Mouse (Mus musculus) layer of hippocampus, adult 9-11 months (tissue): ENCODE measurements around the gene Olfr66.

Source experiments
- DNase-seq: peaks from one replicate; pipeline ENCODE4 v3.0.0; 2022

Gene Olfr66

GRCm38 (mm10) chr7:103886152-103886551 is at the start of gene Olfr66:
Gene Olfr66, minus strand, starts transcription at chr7:103886252.
- DNase-seq: no peak

DNA sequence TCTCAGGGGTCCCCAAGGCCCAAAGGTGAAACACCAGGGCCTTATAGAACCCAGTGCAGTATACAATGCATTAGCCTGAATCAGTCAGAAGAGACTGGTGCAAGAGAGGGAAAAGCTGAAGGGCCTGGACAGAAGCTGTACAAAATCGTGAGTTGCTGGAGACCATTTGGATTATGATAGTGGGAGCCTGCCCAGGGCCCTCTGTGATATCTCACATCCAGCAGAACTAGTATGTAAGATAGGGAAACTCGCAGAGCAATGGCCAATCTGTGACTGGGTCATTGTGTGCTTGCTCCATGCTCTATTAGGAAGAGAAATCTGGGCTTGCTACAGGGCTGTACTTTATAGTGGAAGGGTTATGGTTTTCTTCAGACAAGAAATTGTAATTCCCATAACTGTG is 48.2 kb upstream of the Olfr66 start, which contains the start of gene Olfr632:
Olfr632 (plus strand) TSS at position 84 of the 400 bp plus-strand sequence.
- DNase-seq: no peak

DNA sequence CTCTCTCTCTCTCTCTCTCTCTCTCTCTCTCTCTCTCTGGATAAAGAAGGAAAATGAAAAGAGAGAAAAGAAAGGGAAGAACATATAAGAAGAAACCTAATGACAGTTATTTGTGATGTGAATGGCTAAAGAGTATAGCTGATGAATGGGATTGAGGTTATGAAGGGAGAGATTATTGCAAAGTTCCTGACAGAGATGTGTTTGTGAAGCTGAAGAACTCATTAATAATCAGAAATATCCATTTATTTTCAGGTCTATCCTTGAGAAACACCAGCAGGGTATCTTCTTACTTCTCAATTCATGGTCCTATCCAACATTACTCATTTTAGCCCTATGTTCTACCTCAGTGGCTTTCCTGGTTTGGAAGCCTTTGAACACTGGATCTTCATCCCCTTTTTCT is 42.5 kb upstream of the Olfr66 start, which contains the start of gene Olfr631:
Olfr631 (plus strand) TSS at position 301 of the 400 bp plus-strand sequence.
- no peak for DNase-seq

- no peak for DNase-seq
These were observed 29.3 kb upstream of the Olfr66 start for GRCm38 (mm10) chr7:103915338-103915737.

GRCm38 (mm10) chr7:103912969-103913511 is 27.0 kb upstream of the Olfr66 start:
- DNase-seq: no peak

DNA sequence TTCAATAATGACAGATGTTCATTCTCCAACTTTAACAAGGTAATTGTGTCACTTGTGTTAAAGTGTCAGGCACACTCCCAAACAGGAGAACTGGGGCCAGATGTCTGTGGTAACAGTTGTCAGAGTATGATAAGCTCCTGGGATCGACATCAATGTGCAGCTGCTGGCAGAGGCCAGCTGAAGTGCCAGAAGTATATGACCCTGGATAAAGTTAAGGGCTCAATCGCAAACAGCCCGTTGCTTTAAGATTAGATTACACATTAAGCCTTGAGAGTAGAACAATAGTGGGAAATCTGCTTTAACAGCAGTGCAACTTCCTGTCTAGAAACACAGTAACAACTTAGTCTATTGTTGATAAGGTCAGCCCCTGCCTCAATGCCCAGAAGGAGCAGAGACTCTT is 24.0 kb upstream of the Olfr66 start:
- no peak for DNase-seq

GRCm38 (mm10) chr7:103903187-103903586 is 17.1 kb upstream of the Olfr66 start, which contains the start of gene Olfr65:
Gene Olfr65, plus strand, starts transcription at chr7:103903487.
- no peak for DNase-seq

GRCm38 (mm10) chr7:103894385-103894784 is 8.3 kb upstream of the Olfr66 start, which contains the start of gene Olfr64:
Gene Olfr64, minus strand, starts transcription at chr7:103894485.
- DNase-seq: no peak

GRCm38 (mm10) chr7:103877093-103877492 is 9.0 kb downstream of the Olfr66 start:
- DNase-seq: no peak

- no peak for DNase-seq
These were observed 11.6 kb downstream of the Olfr66 start for GRCm38 (mm10) chr7:103874451-103874850.

DNA sequence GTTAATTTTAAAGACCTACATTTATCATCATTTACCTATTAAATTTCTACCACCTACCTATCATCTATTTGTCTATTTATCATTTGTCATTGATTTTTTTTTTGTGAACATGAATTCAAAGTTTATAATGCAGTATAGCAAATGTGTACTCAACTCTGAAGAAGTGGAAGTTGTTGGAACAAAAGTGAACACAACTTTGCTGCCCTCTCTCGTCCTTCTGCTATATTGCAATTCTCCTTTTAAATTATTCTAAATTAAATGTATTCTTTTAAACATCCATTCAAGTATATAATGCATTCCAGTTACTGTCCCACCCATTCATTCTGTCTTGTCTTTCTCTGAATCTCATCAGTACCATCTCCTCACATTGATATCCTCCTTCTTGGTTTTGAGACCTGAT is 13.0 kb downstream of the Olfr66 start:
- DNase-seq: no peak

DNA sequence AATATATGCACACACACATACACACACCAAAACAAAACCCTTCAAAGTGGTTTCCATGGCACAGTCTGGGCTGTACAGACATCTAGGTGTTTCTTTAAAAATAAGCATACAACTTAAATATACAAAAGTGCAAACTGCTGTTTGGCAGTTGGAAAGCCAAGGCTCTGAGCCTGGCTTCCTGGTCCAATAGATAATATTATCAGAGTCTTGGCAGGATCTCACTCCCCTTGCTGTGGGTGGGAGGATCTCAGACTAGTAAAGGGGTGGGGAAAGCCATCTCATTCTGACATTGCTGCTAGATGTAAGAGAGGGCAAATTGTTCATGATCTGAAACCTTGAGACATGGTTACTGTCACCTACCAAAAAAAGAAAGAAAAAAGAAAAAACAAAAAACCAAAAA is 15.4 kb downstream of the Olfr66 start:
- no peak for DNase-seq

DNA sequence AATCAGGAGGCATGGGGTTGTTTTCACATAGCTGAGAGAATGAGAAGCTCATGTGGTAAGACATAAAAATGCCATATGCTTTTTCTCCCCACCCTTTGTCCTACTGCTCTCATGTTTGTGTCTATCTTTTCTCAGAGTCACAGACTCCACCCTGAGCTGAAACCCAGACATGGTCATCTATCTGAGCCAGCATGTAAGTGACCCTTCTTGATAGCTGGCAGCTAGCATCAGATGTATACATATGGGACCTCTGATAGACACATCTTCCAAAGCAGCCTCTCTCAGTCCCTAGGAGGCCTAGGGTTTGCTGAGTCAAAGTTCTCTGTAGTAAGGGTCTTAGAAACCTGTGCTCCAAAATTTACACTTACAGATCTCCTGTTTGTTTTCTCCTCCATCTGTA is 20.3 kb downstream of the Olfr66 start:
- no peak for DNase-seq

DNA sequence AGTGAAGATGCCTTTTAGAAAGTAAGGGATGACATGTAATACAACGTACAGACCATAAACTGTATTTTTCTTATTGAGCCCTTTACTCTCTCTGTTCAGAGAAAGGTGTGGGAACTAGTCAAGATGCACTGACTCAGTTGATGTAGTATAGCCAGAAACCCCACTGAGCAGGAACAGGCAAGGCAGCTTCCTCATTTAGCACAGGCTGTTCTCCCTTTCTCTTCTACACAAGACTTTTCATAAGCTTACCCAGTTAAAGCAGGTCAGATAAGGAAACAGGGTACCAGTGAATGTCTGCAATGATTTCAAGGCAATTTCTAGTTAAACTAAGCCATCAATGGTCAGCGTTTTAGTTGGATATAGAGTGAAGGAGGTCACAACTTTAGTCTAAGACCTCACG is 24.5 kb downstream of the Olfr66 start:
- DNase-seq: no peak

- no peak for DNase-seq
These were observed 25.2 kb downstream of the Olfr66 start for GRCm38 (mm10) chr7:103860855-103861254.

- no peak for DNase-seq
These were observed 27.0 kb downstream of the Olfr66 start for GRCm38 (mm10) chr7:103859076-103859475.

- no peak for DNase-seq
These were observed 31.4 kb downstream of the Olfr66 start for GRCm38 (mm10) chr7:103854669-103855068.

DNA sequence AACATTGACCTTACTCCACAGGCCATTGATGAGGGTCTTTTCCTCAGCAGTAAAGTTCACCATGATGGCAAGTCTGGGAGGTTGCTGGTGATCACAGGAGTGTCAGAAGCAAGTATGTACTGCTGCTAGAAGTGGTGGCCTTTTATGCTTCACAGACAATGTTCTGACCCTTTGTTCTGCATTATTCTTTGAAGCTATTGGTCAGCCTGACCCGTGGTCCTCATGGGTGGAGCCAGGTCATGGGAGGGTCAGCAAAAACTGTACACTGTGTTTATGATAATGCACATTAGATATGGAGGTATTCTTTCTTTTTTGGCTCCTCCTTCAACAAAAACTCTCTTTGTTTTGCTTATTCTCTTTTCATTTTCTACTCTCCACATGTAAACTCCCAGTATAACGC is 33.0 kb downstream of the Olfr66 start, which contains the start of gene Hbb-y:
Hbb-y (minus strand) TSS at position 127 of the 400 bp plus-strand sequence.
- no peak for DNase-seq

GRCm38 (mm10) chr7:103844525-103845325 is 41.3 kb downstream of the Olfr66 start:
- no peak for DNase-seq

DNA sequence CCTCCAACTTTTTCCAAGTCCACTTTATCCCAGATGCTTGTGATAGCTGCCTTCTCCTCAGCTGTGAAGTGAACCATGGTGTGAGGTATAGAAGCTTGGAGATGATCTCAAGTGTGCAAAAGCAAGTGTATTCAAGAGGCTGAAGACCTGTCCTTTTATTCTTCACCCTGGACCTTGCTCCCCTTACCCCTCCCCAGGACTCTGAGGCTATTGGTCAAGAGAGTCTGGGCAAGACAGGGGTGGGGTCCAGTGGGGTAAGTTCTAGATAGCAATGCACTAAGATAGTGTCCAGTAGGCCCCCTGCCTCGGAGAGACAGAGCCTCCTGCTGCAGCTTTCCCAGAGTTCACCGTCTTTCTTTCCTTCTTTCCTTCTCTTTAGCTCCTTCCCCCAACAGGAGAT is 43.0 kb downstream of the Olfr66 start, which contains the start of gene Hbb-bh1:
Hbb-bh1 (minus strand) TSS at position 131 of the 400 bp plus-strand sequence.
- DNase-seq: no peak

- no peak for DNase-seq
These were observed 45.8 kb downstream of the Olfr66 start, which contains the start of gene Hbb-bh2 for GRCm38 (mm10) chr7:103840268-103840667. Gene Hbb-bh2, minus strand, starts transcription at chr7:103840520.
